Mouse (Mus musculus) myocyte (in vitro differentiated cells): ENCODE results near the gene Zmym6.

Experiments
- CEBPB ChIP-seq: IDR thresholded peaks from 2 replicates; pipeline ENCODE4 v1.6.1; 2011; ENCODE audit warnings: mild to moderate bottlenecking, moderate library complexity; ENCODE audit not compliant: poor library complexity, insufficient read depth, severe bottlenecking
- MAX ChIP-seq: IDR thresholded peaks from one replicate; pipeline ENCODE4 v1.6.1; 2011; ENCODE audit warnings: low read depth, mild to moderate bottlenecking, control low read depth
- POLR2A ChIP-seq: IDR thresholded peaks from one replicate; pipeline ENCODE4 v1.6.1; 2011; ENCODE audit warnings: low read depth, mild to moderate bottlenecking, control low read depth, moderate library complexity; ENCODE audit not compliant: insufficient read length
- SRF ChIP-seq: IDR thresholded peaks from one replicate; pipeline ENCODE4 v1.6.1; 2011; ENCODE audit warnings: low read depth; ENCODE audit not compliant: control insufficient read depth, insufficient read length
- USF1 ChIP-seq: IDR thresholded peaks from one replicate; pipeline ENCODE4 v1.6.1; 2011; ENCODE audit warnings: low read depth, mild to moderate bottlenecking, control low read depth, moderate library complexity

GRCm38 (mm10) chr4:127153345-127153744 is 76.2 kb downstream of the Zmym6 start:
- no peak for TF ChIP-seq MAX
- TF ChIP-seq POLR2A = no peak
- no peak for TF ChIP-seq CEBPB
- TF ChIP-seq SRF = no peak
- TF ChIP-seq USF1 = no peak
